Mouse (Mus musculus) frontal cortex, postnatal 10 days (tissue): ENCODE results near the gene Dpf2.

Experiments used
- DNase-seq, 2 experiments: peaks; one replicate each; pipeline ENCODE4 v3.0.0; 2022; ENCODE audit warnings: low spot score in 2 of 2, mixed read lengths in 1 of 2

Dpf2 gene

DNA sequence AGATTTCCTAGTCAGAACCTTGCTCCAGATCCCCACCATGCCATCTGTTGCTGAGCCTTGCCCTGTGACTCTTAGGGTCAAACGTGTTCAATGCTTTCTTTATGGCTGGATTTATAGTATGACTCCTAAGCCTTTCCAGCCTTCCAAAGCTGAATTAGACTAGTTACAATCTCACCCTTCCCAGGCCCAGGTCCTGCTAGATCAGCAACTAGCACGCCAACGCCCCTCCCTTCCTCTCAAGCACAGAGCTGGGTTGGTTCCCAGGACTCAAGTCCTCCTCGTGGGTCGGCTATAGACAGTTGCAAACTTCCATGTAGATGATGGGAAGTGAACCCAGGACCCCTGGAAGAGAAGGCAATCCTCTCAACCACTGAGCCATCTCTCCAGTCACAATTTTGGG is 22.9 kb upstream of the Dpf2 start:
- DNase-seq, result no peak

DNA sequence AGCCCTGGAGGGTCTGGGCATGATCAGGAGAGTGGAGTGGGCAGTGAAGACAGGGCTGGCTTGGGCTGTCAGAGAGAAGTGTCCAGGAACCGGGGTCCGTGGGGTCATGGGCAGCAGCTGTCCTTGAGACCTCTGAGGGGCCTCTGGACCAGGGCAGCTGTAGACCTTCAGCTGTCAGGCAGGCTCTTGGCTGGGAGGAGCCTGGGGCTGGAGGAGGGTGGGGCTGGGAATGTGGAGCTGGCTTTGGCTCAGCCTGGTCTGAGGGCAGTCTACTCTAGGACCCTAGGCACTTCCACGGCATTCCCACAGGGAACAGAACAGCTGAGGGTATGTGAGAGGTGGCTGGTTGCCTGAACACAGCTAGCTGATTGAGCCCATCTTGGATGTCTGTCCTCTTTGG is 22.5 kb upstream of the Dpf2 start:
- no peak for DNase-seq

DNA sequence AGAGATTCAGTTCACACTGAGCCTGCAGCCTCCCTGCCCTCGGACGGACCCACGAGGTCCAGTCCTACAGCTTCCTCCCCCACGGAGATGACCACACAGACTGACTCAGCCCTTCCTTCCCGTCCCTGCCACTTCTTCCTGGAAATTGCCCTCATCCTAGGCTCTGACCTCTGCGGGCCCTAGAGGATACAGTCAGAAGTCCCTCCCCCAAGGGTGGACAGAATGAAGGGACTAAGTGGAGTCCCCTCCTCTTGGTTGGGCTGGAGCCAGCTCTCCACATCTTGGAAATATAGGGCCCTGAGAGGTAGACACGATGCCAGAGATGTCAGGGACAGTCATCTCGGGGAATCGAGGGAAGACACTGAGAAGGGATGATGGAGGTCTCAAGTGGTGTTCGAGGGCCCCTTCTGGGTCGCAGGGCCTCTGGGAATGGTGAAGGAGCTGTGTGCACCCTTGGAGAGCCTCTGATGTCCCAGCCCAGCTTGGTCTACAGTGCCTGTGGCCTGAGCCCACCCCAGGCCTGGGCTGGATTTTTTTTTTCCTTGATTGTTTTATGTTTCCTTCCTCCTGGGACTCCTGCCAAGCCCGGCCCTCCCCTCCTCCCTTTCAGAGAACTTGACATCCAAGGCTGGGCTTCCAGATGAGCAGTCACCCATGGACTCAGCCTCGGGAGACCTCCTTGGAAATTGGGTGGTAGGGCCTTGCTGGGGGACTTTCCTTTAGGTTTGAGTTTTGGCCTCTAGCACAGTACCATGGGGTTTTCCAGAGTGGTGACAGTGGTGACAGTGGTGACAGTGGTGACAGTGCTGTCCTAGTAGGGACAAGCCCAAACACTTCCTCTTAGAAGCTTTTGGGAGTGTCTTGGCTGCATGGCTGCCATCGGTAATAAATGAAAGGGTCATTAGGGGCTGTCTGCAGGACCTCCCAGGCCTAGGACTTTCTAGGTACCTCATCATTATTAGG is 17.1 kb upstream of the Dpf2 start:
- no peak for DNase-seq

DNA sequence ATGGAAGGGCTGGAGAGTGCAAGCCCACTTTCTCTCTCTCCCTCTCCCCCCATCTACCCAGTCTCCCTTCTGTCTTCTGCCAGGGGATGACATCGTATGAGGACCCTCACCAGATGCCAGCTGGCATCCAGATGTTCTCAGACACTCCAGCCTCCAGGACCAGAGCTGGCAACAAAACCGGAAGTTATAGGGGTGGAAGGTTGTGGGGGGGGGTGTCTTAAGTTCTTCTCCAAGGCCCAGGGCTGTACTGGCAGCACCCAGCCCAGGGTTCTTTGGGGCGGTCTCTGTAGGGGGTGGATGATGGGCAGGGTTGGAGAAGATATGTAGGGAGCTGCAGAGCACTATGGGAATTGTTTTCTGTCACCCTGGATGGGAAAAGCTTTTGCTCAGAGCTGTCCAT is 15.7 kb upstream of the Dpf2 start:
- DNase-seq, result no peak

DNA sequence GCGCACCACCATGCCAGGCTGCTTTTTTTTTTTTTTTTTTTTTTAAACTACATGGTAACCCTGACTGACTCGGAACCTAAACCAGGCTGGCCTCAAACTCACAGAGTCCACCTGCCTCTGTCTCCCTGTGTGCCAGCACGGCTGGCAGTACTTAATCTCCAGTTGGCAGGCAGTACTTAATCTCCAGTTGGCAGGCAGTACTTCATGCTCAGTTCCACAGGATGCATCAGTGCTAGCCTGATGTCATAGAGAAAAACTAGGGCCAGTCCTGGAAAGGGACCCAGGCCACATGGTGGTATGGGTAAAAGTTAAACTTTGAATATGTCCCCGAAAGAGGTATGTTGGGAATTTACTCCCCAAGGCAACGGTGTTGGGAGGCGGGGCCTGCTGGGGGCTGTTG is 15.3 kb upstream of the Dpf2 start:
- no peak for DNase-seq

DNA sequence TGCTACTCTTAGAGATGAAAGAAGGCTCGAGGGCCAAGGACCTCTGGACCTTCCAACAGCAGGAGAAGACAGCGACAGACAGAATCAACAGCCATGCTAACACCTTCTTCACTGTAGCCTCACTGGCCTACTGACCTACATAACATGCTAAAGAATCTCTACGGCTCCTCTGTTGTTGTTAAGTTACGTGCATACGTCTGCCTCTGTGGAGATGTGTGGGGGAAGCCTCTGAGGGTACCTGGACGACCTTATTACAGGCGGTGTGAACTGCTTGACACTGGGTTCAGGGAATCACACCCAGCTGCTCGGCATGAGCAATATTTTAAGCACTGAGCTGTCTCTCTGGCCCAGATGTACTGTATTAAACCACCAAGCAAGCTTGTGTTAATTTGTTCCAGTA is 14.7 kb upstream of the Dpf2 start:
- no peak for DNase-seq

DNA sequence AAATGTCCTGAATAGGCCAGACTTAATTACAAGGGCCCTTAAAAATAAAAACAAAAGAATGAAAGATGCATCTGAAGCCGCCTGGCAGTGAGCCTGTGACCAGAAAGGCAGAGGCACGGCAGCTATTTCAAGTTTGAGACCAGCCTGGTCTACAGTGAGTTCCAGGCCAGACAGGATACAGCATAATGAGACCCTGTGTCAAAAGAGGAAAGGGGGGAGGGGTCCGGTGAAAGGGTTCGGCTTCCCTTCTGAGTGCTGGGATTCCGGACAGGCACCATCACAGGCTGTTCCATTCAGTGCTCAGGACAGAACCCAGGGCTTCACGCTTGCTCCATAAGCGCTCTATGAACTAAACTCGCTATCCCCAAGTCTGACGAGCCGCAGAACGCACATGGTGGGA is 14.2 kb upstream of the Dpf2 start:
- no peak for DNase-seq

DNA sequence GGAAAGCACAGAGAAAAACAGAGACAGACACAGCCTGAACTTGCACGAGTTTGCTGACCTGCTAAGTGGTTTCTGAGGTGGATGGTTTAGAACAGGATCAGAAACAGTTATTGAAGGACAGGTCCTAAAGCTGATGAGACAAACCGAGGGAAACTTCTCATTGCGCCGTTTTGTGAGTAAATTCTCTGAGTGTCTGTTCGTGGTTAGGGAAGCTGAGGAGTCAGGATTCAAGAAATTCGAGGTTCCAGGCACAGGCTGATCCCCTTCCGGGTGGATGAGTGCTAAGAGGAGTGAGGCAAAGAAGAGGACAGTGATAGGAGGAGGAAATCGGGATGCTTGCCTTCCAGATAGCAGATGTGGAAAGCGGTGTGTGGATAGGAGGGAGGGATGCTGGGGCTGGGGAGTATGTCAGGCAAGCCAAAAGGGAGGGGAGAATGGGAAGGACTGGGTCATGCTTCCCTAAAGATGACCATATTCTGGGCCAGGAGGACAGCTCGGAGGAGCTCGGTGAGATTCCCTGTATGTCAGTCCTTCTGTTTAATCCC is 12.6 kb upstream of the Dpf2 start:
- DNase-seq, result no peak

DNA sequence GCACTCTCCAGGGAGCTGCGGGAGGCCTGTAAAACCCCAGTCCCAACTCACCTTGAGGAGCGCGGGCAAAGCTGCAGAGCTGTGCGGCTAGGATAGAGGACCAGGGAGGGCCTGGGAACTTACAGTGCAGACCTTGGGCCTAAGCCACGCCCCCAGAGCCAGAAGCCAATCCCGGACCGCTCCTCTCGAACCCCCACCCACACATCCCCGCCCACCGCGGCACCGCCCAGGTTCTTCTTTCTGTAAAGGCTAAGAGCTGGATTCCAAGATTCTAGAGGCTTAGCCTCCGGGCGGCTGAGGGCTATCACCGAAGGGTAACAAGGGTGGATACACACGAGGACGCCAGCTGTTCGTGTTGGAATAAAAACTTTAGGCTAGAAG is 11.9 kb upstream of the Dpf2 start, which contains the start of gene Cdc42ep2:
TSS of gene Cdc42ep2 (minus strand) at position 104 of the 381 bp plus-strand sequence.
- peak; percentile 83 to 90 for DNase-seq

DNA sequence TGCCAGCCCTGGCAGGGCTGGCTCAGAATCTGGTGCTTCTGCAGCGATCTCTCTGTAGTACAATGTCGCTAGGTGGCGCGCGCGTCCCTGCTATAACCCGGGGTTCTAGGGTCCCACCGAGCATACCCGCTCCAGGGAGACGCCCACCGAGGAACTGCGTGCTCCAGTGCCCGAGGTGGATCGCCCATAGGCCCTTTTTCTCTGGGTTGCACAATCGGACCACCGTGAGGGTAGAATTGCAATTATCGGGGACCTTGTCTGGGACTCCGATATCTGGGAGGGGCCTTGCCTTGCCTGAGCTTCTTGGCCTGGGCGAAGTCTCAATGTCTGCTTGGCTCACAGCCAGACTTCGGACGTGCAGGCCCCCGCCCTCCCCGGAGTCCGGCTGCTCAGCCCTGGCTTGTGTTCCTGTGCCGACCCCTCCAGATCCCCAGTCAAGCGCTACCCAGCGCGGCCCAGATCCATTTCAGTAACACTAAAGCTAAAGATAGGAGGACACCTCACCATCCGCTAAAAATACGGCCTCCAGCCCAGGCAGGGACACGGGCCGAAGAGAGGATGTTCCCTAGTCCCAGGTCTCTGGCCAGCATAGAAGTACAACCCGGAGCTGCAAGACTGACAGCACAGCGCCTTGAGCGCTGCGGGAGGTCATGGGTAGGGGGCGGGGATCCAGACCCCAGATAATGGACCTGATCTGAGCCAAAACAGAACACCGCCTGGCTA is 11.3 kb upstream of the Dpf2 start:
- peak; percentile 74 to 89 for DNase-seq

DNA sequence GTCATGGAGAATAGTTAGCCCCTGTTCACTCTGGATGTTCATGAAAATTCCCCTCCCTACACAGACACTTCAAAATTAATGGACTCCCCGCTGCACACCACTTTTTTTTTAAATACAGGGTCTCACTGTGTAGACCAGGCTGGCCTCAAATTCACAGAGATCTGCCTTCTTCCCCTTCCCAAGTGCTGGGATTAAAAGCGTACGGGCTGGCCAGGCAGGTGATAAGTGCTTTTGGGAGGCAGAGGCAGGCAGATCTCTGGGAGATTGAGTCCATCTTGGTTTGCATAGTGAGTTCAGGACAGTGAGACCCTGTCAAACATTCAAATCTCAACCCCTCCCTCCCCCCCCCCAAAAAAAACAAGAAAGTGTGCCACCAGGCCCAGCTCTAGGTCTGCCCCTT is 10.2 kb upstream of the Dpf2 start:
- DNase-seq, result no peak

DNA sequence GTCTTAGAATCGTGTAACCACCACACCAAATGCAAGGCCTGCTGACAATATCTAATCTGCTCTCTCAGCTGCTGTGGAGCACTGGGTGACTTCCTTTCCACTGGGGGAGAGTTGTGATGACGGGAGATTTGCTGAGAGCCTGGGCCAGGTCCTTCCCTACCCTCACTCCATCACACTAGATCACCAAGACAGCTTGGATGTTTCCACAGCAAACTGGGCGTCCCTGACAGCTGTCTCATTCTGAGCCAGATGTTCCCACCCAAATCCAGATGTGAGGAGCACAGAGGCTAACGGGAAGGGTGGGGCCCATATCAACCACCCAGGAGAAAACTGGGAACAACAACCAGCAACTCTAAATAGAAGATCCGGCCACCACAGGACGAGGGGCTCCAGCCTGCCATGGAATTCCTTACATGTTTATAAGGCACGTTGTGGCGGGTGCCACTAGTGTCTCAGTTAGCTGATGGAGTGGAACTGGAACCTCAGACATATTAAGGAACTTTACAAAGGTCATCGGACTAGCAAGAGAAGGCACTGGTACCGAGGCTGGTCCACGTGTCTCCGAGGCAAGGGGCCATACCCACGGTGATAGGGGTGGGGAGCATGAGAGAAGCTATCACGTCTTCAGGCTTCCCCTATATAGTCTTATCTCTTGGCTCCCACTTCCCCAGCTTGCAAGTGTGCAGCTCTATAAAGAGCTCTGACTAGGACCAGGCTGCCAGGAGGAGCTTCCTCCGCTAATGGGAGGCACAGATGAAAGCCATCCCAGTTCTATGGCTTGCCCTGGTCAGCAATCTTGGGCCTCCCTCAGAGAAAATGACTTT is 9.5 kb upstream of the Dpf2 start:
- no peak for DNase-seq

DNA sequence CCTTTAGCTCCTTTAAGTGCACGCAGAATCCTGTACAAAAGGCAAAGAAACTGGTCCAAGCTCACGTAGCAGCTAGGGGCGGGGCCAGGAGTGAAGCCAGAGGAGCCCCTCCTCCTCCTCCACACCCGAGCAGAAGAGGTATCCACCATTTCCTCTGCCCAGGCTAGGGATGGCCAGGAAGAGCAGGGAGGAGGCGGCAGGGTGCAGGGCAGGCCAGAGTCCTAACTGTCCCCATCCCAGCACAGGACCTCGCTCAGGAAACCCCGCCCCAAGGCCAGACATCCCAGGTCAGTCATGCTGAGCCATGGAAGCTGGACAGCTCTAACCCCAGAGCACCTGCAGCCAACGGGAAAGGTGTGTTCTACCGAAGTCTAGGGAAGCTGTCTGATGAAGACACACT is 8.9 kb upstream of the Dpf2 start:
- no peak for DNase-seq

DNA sequence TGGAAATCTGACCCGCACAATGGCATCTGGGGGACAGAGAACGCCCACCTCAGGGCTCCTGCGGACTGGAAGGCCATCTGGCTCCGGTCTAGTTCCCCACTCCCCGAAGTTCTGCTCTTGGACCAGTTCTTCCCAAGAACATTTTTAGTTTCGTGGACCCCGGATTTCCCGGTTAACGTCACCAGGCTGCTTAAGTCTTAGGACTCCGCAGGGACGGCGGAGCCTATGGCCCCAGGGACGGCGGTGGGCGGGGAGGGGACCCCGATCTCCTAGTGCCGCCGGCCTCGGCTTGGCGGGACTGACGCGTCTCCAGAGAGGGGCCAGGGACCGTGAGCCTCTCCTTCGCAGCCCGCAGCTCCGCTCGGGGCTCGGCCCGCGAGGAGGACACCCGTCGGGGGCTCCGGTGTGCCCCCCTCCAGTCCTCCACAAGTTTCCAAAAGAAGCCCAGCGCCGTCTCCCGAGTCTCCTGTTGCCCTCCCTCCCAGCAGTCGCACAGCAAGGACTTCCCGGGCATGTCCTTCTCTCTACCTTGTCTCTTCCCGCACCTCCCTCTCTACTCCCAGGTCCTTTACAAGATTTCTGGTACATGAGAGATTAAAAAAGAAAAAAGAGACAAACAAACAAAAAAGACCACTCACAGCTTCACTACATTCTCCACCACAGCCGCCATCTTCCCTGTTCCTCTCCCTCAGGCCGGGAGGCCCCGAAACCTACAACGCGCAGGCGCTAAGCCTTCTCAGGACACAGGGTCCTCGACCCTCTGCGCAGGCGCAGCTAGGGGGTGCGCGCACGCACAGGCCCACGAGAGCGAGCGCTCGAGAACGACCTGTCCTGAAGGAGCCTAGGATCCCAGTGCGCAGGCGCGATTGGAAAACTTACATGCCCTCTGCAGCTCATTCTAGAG is 455 bp downstream of the Dpf2 start:
- DNase-seq, result peak; percentile 98 to 99

DNA sequence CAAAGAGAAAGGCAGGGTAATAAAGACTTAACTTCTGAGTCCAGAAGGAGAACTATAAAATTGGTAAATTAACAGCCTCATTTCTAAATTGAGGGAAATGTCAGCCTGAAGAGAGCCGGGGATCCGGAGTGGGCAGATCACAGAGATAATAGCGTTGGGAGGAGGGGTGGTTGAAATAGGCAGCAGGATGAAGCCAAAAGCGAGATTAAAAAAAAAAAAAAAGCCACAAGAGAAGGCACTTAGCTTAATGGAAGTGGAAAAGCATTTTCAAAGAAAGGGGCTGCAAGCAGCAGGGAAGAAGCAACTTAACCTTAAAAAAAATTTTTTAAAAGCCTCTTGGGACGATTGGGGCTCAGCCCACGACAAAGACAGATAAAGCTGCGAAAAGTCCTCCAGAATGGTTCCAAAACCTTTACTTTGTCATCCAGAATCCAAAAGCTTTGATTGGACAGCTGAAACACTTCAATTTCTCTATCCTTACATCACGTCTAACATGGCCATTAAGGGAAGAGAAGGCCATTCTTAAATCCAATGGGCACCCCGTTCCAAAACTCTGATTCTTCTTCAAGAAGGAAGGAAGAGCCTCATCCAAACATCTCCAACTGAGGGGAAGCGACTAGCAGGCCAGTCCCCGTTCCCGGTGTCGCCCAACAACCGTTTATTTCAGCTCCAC is 1.2 kb downstream of the Dpf2 start:
- DNase-seq, result no peak

DNA sequence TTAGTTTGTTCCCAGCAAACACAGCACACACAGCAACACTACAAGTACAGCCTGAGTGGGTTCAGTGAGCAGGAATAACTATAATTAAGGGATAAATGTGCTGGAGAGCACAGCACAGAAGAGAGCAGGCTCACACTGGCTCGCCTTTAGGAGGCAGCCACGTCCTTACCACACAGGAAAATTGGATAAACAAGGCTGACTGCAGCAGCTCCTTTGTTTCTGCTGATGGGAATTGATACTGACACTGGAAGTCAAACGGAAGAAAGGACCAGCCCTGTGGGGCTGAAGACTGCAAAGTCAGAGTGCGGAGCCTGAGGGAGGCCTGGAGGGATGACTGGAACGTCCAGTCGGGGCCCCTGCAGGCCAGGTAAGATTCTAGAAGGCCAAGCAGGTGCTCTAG is 2.6 kb downstream of the Dpf2 start:
- DNase-seq, result no peak

DNA sequence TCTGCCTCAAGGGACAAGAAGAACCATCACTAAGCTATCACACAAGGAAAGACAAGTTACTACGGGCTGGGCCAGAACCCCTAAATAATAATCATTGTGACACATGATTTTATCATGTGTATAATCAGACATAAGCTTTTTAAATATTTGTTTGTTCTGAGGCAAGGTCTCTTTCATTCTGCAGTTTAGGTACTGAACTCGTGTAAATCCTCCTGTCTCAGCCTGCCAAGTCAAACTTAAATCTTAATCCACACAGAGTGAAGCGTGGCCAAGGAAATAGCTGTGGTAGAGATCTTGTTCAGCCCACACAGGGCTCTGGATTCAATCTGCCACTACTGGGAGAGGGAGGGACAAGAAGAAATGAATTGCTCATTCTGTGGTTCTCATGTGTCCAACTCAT is 5.5 kb downstream of the Dpf2 start:
- no peak for DNase-seq

DNA sequence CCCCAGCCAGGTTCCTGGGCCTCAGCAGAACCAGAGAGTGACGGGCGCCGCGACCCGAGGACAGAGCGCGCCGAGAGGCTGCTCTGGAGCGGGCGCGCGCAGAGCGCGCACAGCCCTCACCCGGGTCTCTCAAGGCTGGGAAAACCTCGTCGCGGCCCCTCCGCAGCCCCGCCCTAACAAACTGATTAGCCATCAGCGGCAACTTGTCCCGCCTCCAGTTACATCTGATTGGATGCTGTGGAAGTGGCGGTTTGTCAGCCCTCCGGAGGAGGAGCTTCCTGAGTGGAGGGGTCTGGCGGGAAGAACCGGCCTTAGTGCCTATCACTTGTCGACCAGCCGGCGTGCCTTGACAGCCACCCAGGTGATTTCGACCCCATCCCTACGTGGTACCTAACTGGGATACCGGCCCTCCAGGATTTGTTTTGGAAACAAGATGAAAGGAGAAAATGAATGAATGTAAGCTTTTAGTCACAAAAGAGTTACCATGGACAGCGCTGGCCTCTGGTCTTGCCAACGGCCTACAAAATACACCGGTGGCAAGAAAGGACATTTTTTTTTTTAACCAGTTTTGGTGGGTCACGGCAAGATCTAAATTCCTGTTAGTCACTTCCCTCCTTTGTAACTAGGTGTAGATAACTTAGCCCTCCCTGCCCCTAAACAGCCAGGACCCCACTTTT is 18.7 kb downstream of the Dpf2 start, which contains the start of gene Tigd3:
TSS of gene Tigd3 (minus strand) at position 148 of the 677 bp plus-strand sequence.
- DNase-seq, result peak; percentile 93 to 95

DNA sequence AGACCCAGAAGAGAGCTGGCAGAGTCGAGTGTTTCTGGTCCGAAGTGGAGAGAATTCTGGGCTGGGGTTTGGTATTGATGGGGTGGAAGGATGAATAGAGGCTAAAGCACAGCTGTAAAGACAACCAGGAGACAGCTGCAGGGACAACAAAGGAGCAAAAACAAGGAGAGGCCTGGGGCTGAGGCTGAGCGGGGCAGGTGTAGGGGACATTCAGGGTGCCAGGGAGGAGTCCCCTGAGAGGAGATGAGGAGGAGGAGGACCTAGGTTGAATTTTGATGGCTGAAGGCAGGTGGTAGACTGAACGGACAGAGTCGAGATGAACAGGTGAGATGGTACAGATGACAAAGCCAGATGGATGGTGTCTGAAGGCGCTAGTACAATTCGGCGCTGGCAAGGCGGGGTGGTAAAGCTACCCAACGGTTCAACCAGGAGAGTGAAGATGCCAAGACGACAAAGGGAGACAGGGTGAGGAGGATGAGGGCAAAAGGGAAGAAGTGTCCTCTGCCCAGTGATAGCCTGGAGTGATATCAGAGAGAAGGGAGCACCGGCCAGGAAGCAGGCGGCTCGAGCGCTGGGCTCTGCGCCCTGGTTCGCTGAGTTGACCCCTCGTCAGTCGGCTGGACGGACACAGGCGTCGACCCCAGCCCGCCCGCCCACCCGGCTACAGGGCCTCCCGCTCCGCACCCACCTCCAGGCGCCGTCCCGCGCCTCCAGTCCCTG is 19.4 kb downstream of the Dpf2 start:
- no peak for DNase-seq
